Mouse (Mus musculus): Measurements from ENCODE around the gene C1qtnf4.

The C1qtnf4 gene

DNA sequence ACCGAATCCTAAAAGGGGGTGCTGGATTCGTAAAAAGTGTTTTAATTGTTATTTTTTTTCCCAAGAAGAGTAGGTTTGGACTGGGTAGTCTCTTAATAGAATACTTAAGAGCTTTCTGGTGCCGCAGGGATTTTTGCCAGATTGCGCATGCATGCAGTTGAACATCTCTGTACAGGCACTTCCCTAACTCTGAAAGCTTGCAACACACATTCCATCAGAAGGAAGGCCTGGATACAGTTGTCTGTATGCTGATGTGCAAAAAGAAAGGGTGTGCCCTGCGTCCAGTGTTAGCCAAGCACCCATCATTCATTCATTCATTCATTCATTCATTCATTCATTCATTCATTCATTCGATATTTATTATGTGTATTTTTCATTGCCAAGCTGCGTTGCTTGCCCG is 54.1 kb downstream of the C1qtnf4 start:
- DNase-seq: no peak

Measured in cerebellum, adult 8-10 months (tissue).